Mouse (Mus musculus) thymus, postnatal 14 days (tissue): Measurements from ENCODE around the gene Trnt1.

Experiments used
- DNase-seq: peaks from one replicate; pipeline ENCODE4 v3.0.0; 2021

Gene Trnt1

DNA sequence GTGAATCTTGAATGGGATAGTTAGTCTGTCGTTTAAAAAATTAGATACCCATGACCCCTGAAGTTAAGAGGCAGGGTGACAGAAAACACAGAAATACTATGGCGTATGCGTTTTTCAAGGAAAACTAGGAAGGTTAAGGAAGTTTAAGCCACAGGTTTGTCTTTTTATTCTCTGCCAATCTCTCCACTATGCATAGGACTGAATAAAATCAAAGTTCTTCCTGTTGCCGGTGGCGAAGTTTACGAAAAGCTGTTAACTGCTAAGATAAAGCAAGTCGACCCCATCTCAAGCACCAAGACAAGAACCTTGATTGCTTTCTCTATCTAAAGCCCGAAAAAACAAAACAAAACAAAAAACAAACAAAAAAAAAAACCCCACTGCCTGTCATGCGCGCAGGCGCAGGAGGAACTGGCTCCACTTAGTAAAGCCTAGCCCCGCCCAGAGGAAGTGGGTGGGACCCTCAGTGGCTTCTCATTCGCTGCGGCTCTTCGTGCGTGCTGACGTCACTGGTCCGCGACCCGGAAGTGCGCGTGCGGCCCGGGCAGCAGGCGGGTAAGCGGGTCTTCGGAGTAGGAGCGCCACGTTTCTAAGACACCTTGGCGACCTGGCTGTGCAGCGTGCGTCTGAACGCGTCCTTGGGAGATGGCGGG lies at the start of gene Trnt1:
TSS of gene Trnt1 (plus strand) at position 481 of the 650 bp plus-strand sequence.
- peak; percentile 99 for DNase-seq

DNA sequence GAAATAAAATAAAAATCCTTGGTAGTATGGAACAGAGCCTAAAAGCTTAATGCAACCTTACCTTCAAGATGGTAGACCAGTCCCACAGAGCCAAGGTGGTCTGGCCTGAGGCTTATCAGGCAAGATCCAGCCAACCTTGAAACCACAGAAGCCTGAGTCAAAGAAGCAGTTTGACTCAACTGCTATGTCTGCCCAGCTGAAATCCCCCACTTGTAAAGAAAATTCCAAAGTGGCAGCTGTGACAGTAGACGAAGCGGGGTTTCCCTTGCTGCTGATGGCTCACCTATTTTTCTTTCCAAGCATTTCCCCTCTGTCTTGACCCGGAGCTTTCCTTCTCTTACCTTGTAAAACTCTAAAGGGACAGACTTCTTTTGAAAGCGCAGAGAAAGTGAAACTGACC lies 43.3 kb upstream of the Trnt1 start:
- no peak for DNase-seq

DNA sequence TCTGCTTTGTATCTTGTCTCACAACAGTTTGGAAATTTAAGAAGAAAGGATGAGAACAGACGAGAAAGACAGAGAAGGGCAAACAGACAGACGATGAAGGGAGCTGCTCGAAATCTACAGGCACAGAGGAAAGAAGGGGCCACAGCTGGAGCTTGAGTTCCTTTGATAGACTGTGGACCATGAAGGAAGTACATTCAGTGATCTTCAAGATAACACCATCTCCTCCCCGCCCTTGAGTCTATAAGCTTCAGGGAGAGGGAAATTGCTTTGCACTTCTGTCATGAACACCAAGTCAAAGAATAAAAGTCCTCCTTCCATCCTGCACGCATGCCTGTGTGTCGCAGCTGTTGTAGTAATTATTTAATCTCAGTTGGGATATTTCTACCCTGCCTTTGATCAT lies 42.8 kb upstream of the Trnt1 start:
- no peak for DNase-seq

DNA sequence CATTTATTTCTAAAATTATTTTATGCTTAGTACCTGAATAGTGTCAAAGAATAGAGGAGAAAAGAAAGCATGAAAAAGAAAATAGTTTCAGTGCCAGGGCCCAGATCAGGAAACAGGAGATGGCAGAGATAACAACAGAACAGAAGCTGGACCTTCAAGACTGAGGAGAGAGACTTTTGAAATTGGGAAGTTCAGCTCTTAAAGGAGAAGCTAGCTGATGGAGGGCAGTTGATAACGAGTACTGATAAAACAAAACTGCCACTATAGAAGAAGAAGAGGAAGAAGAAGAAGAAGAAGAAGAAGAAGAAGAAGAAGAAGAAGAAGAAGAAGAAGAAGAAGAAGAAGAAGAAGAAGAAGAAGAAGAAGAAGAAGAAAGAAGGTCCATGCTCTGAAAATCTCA lies 41.2 kb upstream of the Trnt1 start:
- DNase-seq, result no peak

DNA sequence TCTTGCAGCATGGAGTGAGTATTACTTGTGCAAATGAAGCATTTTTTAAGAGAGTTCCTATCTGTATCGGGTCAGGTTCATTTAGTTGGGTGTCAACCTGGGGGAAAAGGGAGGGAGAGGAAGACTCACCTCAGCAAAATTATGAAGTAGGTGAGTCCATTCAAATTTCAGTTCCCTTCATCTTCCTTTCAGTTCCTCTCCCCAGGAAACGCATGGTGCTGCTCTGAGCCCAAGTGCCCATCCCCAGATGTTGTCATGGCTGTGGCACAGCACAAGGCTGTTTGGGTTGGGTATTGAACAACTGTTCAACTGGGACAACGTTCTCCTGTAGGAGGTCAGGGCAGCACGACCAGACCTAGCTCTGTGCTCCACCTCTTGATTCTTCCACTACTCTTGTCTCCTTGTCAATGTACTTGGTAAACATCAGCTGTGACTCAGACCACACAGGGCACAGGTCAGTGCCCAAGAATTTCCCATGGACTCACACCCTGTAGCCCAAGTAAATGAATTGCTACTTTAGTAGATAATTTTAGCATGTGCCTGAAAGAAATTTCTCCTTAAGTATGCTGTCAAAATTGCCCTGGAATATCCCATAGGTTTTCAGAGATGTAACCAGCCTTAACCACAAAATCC lies 39.1 kb upstream of the Trnt1 start:
- DNase-seq, result no peak

DNA sequence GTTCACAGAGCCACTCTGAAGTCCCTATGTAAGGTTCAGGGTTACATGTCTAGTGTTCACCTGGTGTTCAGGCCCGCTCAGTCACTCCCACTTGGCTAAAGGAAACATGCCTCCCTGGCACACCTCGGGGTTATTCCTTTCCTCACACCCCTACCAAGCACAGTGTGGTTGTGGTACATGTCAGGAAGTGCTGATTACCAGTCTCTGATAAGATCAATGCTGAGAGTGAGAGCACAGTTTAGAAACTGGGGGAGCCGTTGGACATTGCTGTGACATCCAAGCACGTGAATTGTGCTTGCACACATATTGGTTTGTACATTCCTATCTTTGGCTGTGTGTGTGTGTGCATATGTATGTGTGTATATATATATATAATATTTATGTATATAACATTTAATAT lies 36.4 kb upstream of the Trnt1 start:
- DNase-seq, result no peak

DNA sequence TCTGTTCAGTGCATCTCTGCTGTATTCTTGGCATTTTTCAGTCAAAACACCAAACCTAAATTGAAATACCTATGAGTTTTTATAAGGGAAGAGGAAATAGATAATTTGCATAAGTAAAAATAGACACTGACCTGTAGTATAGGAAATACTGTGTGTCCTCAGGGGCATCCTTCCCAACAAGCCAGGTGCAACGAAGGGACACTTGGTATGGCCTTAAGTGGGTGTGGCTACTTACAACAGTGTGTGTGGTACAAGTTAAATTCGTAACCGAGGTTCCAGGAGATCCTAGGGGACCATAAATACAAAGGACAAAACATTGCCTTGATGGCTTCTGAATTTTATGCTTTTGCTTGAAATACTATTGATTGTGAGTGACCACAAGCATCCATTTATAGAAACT lies 30.7 kb upstream of the Trnt1 start:
- DNase-seq, result no peak

DNA sequence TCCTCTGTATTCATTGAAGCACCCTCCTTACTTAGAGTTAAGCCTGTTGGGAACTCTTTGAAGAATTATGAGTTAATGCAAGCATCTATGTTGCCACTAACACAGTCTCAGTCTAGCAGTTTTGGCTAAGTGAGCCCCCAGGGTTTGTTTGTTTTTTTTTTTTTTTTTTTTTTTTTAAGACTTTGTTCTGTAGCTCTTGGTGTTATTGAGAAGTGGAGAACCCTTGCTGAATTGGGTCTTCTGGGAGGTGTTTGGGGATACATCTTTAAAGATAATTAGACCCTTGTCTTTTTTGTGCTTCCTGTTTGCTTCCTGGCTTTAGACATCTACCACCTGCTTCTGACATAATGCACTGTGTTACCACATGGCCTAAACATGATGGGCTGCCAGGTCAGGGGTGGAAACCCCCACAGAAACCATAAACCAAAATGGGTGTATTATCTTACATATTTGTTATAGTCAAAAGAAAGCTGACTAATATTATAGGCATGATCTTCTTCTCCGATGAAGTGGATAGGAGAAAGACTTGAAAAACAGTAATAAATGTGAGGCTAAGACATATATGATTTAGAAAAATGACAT lies 28.6 kb upstream of the Trnt1 start:
- DNase-seq, result no peak

DNA sequence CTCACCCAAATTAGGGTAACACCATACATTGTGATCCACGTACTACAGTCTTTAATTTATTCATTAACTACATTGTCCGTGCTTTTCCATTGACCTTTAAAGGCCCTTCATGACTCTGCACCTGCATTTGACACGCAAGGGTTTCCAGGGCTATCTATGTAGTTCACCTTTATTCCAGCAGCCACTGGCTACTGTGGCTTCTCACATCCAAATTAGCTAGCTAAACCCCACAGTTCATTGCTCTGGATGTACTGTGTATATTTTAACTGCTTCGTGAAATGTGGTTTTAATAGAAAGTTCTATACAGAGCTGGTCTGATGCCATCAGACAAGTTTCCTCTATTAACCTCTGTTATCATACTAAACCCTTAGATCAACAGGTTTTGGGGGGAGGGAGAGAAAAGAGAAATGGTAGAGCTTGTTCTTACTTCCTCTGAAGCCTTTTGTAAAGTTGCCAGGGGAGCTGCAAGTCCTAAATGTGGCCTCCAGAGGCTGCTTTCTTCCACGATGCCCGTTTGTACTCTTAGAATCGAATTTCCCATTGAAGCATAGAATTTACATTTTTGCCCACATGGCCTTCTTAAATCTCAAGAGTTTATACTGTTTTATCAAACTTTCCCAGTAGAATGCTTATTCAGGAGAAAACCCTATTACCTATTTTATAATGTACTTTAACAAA lies 25.2 kb upstream of the Trnt1 start:
- DNase-seq, result no peak

DNA sequence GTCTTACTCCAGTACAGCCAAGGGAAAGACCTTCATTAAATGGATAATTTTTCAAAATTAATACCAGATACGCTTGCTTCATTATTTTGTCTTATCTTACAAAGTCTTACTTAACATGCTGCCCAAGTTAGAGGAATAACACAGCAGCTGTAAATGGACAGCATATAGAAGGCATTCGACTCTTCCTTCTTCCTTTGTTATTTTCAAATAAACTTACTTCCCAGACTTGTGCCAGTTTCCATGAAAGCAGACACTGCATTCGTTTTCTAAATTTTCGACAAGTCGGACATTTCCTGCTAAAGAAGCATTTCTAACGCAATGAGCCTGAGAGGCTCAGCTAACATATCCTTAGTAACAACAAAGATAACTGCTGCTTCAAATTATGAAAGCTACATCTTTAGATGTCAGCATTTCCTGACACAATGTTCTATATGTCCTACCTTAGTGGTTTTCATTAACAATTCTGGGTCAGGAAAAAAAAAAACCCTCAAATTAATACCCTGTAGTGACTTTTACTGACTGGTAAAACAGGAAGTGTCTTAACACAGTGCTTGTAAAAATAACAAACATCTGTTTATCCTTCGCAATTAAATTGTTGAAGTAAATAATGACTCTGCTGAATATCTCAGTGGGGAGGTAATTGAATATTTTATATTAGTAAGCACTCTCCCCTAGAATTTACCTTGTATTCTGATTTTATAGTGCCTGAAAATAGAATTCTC lies 23.1 kb upstream of the Trnt1 start:
- DNase-seq, result no peak

DNA sequence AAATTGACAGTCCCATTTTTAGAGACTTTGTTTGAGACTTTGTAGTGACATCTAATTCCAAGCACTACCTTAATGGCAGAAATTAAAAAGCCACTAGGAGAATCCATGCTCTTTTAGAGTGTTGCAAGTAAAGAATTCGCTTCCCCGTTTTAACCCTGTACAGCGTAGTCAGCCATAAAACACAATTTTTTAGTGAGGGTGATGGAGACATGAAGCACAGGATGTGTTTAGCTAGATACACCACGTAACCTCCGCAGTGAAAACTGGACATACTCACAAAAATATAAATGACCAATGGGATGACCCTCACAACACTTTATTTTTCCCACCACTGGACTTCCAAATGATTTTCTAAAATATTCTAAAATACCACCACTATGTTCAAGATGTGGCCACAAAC lies 21.7 kb upstream of the Trnt1 start:
- no peak for DNase-seq

DNA sequence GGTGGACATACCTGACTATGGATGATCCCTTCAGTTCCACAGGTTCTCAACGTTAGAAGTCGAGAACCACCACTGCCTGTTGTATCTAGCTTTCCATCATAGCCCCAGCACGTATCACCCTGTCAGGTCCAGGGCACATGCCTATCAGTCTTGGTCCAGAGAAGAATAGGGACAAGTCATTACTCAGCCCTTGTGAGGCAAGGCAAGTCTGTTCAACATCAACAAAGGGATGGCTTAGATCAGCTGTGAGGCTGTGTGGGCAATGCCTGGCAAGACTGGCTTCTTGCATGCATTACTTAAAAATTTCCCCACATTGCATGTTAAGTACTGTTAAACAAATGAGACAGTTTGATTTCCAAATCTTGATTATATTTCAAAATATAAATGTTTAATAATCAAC lies 21.1 kb upstream of the Trnt1 start:
- no peak for DNase-seq

DNA sequence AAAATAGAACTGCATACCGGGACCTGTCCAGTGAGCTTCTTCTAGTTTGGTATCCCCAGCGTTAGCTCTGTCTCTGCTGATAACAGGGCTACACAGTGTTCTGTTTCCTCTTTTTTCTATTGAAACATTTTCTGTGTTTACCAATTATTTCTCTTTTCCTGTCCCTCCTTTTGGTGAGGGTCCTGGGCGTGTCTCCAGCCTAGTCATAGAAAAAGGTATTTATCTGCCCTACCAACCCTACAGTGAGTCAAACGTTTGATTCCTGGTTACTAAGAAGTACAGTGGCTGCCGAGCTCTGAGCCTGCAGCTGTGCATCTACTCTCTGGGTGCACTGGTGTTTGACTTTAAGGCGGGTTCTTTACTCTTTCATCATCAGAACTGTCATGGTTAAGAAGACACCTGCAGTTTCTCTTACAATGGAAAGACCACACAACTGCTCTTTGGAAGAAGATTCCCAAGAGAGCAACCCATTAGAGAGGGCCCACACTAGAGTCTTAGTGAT lies 20.0 kb upstream of the Trnt1 start, which contains the start of gene Il5ra:
TSS of gene Il5ra (minus strand) at position 151 of the 502 bp plus-strand sequence.
- DNase-seq, result peak; percentile 50

DNA sequence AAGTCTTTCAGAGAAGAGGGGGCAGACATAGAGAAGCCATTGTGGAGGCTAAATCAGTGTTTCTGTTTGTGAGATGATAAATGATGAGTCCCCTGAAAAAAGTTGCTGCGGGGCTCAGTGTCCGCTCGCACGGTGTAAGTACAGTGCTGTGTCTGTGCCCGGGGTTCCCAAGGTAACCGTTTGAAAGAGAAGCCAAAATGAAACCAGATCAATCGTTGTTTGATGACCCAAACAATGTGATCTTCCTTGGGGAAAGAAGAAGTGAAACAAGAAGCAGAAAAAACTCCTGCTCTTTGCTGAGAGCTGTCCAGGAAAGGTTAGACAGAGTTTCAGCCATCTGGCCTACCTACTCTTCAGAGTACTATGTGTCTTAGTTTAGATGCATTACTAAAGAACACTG lies 18.6 kb upstream of the Trnt1 start:
- no peak for DNase-seq

DNA sequence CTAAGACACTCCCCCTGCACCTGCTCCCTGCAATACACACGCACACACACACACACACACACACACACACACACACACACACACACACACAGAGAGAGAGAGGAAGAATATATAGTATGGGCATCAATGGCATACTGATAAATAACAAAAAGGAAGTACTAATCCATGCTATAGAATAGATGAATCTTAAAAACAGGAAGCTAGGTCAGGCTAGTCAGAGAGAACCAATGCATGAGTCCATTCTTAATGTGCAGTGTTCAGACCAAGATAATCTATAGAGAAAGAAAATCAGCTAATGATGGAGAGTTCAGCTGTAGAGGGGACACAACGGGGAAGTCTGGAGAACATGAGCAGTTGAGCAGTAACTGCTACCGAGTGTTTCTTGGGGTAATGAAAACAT lies 10.6 kb upstream of the Trnt1 start:
- no peak for DNase-seq

DNA sequence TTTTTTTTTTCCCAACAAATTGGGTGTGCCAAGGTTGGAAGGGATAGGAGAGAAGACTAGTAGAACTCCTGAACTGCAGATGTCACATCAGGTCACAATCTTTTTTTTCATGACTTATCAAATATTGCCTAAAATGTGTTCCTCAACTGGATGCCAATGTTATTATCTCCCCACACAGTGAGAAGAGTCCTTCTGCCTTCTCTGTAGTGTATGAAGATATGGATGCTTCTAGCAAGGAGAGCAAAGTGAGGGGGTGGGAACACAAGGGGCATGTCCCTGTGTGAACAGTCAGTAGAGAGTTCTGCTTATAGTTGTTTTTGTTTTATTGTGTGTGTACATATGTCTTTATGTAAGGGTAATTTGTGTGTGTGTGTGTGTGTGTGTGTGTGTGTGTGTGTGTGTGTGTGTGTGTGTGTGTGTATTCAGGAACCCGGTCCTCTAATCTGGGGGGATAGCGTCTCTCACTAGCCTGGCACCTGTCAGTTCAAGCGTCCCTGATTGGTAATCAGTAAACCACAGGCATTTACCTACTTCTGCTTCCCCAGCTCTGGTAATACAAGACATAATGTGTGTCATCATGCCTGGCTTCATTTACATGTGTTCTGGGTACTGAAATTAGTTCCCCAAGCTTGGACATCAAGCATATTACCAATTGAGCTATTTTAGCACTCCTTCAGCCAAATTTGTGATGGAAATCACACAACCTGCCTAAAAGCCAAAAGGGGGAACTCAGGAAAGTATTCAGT lies 8.3 kb upstream of the Trnt1 start:
- no peak for DNase-seq

DNA sequence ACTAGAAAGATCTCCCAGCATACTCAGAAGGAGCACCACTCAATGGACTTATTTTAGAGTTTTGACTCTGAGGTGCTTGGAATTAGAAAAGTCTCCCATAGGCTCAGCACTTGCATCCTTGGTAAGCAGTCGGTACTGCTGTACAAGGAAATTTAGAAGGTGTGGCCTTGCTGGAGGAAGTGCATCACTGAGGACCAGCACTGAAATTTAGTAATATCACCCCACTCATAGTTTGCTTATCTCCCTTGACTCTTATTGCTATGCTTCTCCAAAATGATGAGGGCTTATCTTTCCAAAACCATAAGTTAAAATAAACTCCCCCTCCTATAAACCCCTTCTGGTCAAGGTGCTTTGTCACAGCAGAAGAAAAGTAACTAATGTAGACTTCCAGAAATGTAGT lies 7.4 kb upstream of the Trnt1 start:
- DNase-seq, result no peak

DNA sequence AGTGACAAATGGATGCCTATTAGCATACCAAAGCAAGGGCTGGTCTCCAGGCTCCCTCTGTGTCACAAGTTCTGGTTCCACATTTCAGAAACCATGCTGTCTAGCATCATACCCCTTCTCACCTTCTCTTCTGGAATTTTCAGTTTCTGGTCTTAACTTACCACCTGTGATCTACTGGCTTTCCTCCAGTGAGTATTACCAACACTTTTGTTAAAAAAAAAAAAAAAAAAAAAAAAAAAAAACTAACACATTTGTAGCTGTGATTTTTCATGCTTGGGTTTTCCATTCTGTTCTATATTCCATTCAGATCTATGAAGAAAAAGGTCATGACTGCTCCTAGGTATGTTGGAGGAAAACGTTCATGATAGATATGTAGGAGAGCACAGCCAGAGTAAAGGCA lies 3.0 kb upstream of the Trnt1 start:
- DNase-seq, result no peak

DNA sequence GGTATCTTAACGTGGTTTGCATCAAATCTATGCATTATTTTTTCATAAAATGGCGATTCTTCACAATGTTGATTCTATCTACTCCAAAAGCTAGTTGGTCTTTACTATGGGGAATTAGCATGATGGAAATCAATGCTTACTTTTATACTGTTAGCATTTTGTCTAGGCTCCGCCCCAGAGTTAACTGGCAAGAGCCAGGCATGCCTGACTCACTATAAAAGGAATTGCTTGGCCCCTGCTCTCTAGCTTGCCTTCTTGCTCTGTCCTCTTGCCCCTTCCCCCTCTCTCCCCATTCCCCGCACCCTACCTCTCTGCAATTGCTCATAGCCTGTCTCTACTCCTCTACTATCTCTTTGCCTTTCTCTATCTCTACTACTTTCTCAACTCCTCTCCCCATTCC lies 2.1 kb upstream of the Trnt1 start:
- no peak for DNase-seq

DNA sequence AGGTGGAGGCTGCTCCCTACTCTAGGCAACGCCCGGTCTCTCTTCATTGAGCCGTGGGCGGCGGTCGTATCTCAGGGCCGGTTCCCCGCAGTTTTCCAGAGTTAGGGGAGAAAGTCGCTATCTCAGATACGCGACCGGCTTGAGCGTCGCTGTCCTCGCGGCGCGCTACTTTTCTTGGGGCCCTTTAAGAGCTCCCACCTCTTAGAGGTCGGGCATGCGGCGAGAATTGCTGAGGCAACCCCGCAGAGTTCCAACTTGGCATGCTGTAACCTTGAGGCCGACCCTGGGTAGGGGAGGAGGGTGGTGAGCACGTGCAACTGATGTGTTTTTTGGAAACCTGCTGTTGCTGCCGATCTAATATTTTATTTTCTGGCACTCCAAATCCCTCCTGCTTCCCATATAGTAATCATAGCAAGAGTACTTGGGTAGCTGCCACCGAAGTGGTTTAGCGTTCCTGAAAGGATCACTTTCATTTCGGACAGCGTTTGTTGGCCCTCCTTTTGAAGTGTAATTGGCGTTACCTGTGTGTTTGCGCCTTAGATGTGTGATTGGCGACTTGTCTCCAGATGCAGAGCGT lies 458 bp downstream of the Trnt1 start:
- no peak for DNase-seq

DNA sequence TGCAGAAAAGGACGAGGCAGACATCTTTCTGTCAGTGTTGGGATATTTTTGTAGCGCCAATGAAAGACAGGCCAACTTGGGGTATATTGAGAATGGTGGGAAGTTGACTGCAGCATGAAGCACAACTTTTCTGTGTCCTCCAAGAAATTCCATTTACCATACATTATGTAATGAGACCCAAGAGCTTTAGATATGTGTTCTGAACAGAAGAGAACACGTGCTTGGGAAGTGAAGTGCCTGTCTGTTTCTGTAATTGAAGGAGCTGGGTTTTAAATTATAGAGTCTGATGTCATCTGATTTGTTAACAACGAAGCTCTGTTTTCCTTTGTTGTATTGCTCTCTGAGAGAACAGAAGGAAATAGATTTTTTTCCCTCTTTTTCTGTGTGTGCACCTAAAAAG lies 1.1 kb downstream of the Trnt1 start:
- no peak for DNase-seq

DNA sequence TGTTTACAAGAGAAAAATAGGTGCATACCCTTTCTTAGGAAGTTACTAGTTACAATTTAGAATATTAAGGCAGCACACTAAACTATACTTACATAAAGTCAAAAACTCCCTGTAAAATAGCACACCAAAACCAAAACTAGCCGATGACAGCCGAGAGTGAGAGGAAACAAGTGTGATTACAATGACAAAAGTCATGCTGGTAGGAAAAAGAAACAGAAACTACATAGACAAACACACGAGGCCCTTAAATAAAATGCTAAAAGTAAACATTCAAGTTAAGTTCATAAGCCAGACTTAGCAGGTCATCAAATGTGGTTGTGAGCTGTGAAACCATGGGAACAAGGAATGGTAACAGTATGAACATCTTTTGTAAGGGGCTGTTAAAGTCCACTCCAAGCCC lies 18.2 kb downstream of the Trnt1 start:
- DNase-seq, result no peak
